10 mouse cellular contexts compared by ENCODE assay signal in genomic region chr14:95356968-95357367, GRCm38 (mm10).
A peak's percentile ranks its signal among the peaks of the same experiment; 100 is the strongest.
DNase-seq lines count a peak whose midpoint lies in the region; ATAC-seq and TF ChIP-seq lines count a peak whose summit lies in the region.
"Had no signal": no experiment of that assay in that cellular context is flagged by ENCODE, and none has a peak within 500 bp of the region (broad histone marks: within the 10 kb centered on the region; RNA-seq: fewer than 3 reads in every experiment).

No protein-coding gene starts in this region.

- ATAC-seq in midbrain, embryonic 13.5 days: peak; percentile 94
- no peak for ATAC-seq in midbrain, embryonic 11.5 days (ENCODE audit: low FRiP score)
- ATAC-seq in frontal cortex, adult (ENCODE audit: low TSS enrichment): peak; percentile 78
- ATAC-seq in megakaryocyte progenitor cell, adult 5-6 weeks (replicated peaks; ENCODE audit: poor library complexity): no peak
- ATAC-seq in liver, embryonic 12.5 days: no peak

- H3K4me2 ChIP-seq in midbrain, embryonic 13.5 days (replicated peaks): no peak overlapping the region
- H3K4me2 ChIP-seq in midbrain, embryonic 11.5 days: no peak overlapping the region
- H3K4me2 ChIP-seq in liver, embryonic 12.5 days: no peak overlapping the region
- H3K4me2 ChIP-seq: heart, embryonic 15.5 days; lung, embryonic 15.5 days had no signal

- TF ChIP-seq CTCF in left cerebral cortex, adult 2 months (IDR thresholded peaks at IDR 0.05): no peak

- intact Hi-C loops in left cerebral cortex, adult 2 months (cut with DNase I): no loop called here

- WGBS in midbrain, embryonic 13.5 days: 41% methylated on average over 10 of the region's 10 CpGs
- 71% methylated on average over 10 of the region's 10 CpGs for WGBS in midbrain, embryonic 11.5 days
- 71% methylated on average over 10 of the region's 10 CpGs for WGBS in liver, embryonic 12.5 days (ENCODE audit: insufficient replicate concordance)

- DNase-seq in midbrain, embryonic 11.5 days (ENCODE audit: low spot score, missing footprints): no peak
- peak; percentile 14 to 45 for DNase-seq in left cerebral cortex, adult 2 months (ENCODE audit: extremely low spot score in 1 of 2, low spot score in 2 of 2)
- peak; percentile 87 for DNase-seq in right cerebral cortex, postnatal 4 days
- DNase-seq in ovary, adult 18-20 months (ENCODE audit: low spot score): no peak

- H3K27ac ChIP-seq in midbrain, embryonic 13.5 days: no peak overlapping the region
- no peak overlapping the region for H3K27ac ChIP-seq in midbrain, embryonic 11.5 days (ENCODE audit: low read depth, low read length)
- H3K27ac ChIP-seq in left cerebral cortex, adult 2 months: no peak overlapping the region
- no peak overlapping the region for H3K27ac ChIP-seq in liver, embryonic 12.5 days
- H3K27ac ChIP-seq: heart, embryonic 15.5 days; lung, embryonic 15.5 days had no signal

- H3K27me3 ChIP-seq in midbrain, embryonic 13.5 days: no peaks in the 10 kb centered on the region
- no peaks in the 10 kb centered on the region for H3K27me3 ChIP-seq in midbrain, embryonic 11.5 days (ENCODE audit: control insufficient read depth, insufficient read depth, low read length)
- H3K27me3 ChIP-seq in liver, embryonic 12.5 days (replicated peaks): no peaks in the 10 kb centered on the region
- H3K27me3 ChIP-seq: heart, embryonic 15.5 days; lung, embryonic 15.5 days had no signal

- H3K4me1 ChIP-seq in midbrain, embryonic 13.5 days (replicated peaks): peaks cover 6% of the 10 kb centered on the region; the same call in 1 of the 2 replicates
- H3K4me1 ChIP-seq in midbrain, embryonic 11.5 days (ENCODE audit: control insufficient read depth, insufficient read depth, low read length): no peaks in the 10 kb centered on the region
- H3K4me1 ChIP-seq in liver, embryonic 12.5 days: no peaks in the 10 kb centered on the region
- H3K4me1 ChIP-seq: heart, embryonic 15.5 days; lung, embryonic 15.5 days had no signal

- no peak overlapping the region for H3K9ac ChIP-seq in midbrain, embryonic 13.5 days (replicated peaks)
- H3K9ac ChIP-seq in midbrain, embryonic 11.5 days (ENCODE audit: low read length): no peak overlapping the region
- H3K9ac ChIP-seq in liver, embryonic 12.5 days: no peak overlapping the region
- H3K9ac ChIP-seq: heart, embryonic 15.5 days; lung, embryonic 15.5 days had no signal

- H3K9me3 ChIP-seq in midbrain, embryonic 13.5 days: no peaks in the 10 kb centered on the region
- H3K9me3 ChIP-seq in midbrain, embryonic 11.5 days (ENCODE audit: control insufficient read depth, low read length): no peaks in the 10 kb centered on the region
- H3K9me3 ChIP-seq in liver, embryonic 12.5 days (replicated peaks): no peaks in the 10 kb centered on the region
- H3K9me3 ChIP-seq: heart, embryonic 15.5 days; lung, embryonic 15.5 days had no signal

- H3K4me3 ChIP-seq in midbrain, embryonic 13.5 days (replicated peaks): no peak overlapping the region
- no peak overlapping the region for H3K4me3 ChIP-seq in midbrain, embryonic 11.5 days (ENCODE audit: low read depth, low read length)
- no peak overlapping the region for H3K4me3 ChIP-seq in left cerebral cortex, adult 2 months
- H3K4me3 ChIP-seq in liver, embryonic 12.5 days: no peak overlapping the region
- H3K4me3 ChIP-seq: heart, embryonic 15.5 days; lung, embryonic 15.5 days had no signal

- no peaks in the 10 kb centered on the region for H3K36me3 ChIP-seq in midbrain, embryonic 13.5 days
- H3K36me3 ChIP-seq in midbrain, embryonic 11.5 days (ENCODE audit: control insufficient read depth, insufficient read depth, low read length): no peaks in the 10 kb centered on the region
- H3K36me3 ChIP-seq in liver, embryonic 12.5 days: no peaks in the 10 kb centered on the region
- H3K36me3 ChIP-seq: heart, embryonic 15.5 days; lung, embryonic 15.5 days had no signal

Comparison
In these comparisons a context has a peak if more than half of its experiments do, and no peak if none do; other contexts are left out.
1. ATAC-seq: peak in midbrain, embryonic 13.5 days (single experiment) and frontal cortex, adult (single experiment); none in midbrain, embryonic 11.5 days (single experiment), megakaryocyte progenitor cell, adult 5-6 weeks (single experiment) and liver, embryonic 12.5 days (single experiment).
2. DNase-seq: peak in left cerebral cortex, adult 2 months (2 of 2) and right cerebral cortex, postnatal 4 days (single experiment); none in midbrain, embryonic 11.5 days (single experiment) and ovary, adult 18-20 months (single experiment).